Mouse (Mus musculus) C2C12 (cell line): Measurements from ENCODE around the gene Pknox1.

ENCODE experiments used
- CTCF ChIP-seq: IDR thresholded peaks from one replicate; pipeline ENCODE4 v1.5.1; 2011; ENCODE audit not compliant: control insufficient read depth, insufficient read depth, insufficient read length
- USF1 ChIP-seq: IDR thresholded peaks from one replicate; pipeline ENCODE4 v1.6.1; 2011; ENCODE audit warnings: low read depth, mild to moderate bottlenecking, control low read depth, moderate library complexity

DNA sequence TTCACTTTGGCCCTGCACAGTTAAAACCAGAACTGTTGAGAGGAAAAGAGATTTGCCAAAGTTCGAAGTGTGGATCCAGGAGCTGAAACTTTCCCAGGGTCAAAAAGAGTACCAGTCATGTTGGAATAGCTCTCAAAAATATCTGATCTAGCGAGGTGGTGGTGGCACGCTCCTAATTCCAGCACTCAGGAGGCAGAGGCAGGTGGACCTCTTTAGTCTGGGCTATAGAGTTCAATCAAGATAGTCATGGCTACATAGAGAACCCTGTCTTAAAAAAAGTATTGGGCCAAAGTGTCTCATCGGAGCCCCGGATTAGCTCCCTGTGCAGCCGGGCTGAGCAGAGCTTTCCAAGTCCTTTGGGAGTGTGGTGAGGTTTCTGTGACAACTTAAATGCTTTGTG lies 1.7 kb downstream of the Pknox1 start:
- TF ChIP-seq CTCF (no peak), USF1 (no peak)
